Mouse (Mus musculus) NIH3T3 (cell line): ENCODE results near the gene Atraid.

ENCODE experiments used
- DNase-seq: peaks from one replicate; pipeline ENCODE4 v3.0.0-alpha.2; 2012; ENCODE audit warnings: low read depth

Atraid gene

DNA sequence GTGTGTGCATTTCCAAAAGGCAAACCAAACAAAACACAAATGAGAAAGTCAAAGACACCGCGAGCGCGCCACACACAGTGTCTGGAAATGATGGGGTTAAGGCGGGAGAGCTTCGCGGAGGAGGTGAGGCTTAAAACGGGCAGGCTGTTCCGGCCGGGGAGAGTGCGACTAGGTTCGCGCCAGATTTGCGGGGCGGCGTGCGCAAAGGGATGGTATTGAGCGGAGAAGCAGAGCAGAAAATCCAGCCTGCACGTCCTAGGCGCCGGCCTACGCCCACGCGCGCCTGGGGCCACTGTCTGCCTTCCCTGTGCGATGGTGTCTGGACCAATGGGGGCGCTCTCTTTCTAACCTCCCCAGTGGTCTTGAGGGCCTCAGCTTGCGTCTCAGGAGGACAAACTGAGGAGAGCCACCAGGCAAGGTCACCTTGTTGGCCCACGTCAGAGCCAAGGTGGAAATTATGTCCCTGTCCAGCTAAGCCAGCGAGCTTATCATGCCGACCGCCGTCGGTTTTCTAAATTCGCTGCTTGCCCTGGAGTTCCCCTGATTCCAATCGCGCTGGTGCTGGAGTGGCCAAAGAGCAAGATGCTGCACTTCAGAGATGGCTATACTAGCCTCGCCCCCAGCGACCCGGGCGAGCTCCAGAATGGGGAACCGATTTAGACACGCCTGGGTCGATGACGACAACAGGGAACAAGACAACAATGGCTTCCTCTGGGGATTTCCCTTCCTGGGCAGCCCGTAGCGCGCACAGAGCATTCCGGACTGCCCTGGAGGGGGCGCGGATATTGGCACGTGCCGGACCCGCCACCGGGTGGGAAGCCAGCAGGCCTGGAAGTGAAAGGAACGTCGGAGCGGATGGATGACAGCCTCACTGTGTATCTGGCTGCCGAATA is 46.9 kb downstream of the Atraid start:
- no peak for DNase-seq

GRCm38 (mm10) chr5:31095711-31096480 is 47.8 kb downstream of the Atraid start:
- no peak for DNase-seq
